Mouse (Mus musculus) bone marrow macrophage, adult 2 months (primary cell): Measurements from ENCODE around the gene Psat1. TPM values are rescaled to one million over a fixed set of nuclear protein-coding genes. Genes with fewer than 3 reads are reported as not detected.

Source experiments
- H3K27ac ChIP-seq: 2 replicates; pipeline ENCODE4 v1.5.1; 2012; ENCODE audit warnings: low read depth, low read length; ENCODE audit not compliant: insufficient read depth
- H3K4me1 ChIP-seq: 2 replicates; pipeline ENCODE4 v1.6.1; 2012; ENCODE audit warnings: low read length; ENCODE audit not compliant: control insufficient read depth, insufficient read depth
- H3K4me3 ChIP-seq: 2 replicates; pipeline ENCODE4 v1.5.1; 2012; ENCODE audit warnings: mild to moderate bottlenecking, low read length, moderate library complexity; ENCODE audit not compliant: insufficient read depth
- CTCF ChIP-seq: IDR thresholded peaks from 2 replicates; pipeline ENCODE4 v1.5.1; 2012; ENCODE audit warnings: low read depth, mild to moderate bottlenecking, low read length, moderate library complexity
- POLR2A ChIP-seq: IDR thresholded peaks from 2 replicates; pipeline ENCODE4 v1.6.1; 2012; ENCODE audit warnings: mild to moderate bottlenecking, low read depth, low read length, borderline replicate concordance
- polyA plus RNA-seq: library from polyadenylated mRNA; stranded (reverse); fragments of >200 nt; gene quantifications from 2 replicates; pipeline ENCODE4 v1.2.4, GENCODE M21; 2012; ENCODE audit not compliant: missing spikeins, insufficient read depth, insufficient read length

The Psat1 gene
- 10.1 and 12.9 TPM in 2 replicates for polyA plus RNA-seq

DNA sequence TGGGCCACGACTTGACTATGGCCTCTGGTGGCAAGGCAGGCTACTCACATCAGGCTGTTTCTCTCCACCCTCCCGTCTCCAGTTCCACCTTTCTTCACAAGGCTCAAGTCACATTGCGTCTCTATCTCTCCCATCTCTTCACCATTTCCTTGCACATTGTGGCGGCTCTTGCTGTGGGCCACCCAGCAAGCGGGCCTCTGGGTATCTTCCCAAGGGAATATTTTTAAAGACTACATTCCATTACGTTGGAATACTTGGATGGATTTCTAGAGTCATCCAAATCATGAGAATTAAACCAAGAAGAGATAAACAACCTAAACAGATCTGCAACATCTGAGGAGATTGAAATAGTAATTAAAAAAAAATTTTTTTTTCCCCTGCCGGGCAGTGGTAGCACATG, at the start of gene Psat1:
TSS of gene Psat1 (minus strand) at position 101 of the 400 bp plus-strand sequence.
- Histone ChIP-seq H3K4me1 (peaks cover 11% of the 10 kb centered on the region), H3K4me3 (no peak within 1 kb of the TSS), H3K27ac (no peak within 1 kb of the TSS)
- TF ChIP-seq CTCF (no peak), POLR2A (no peak)

DNA sequence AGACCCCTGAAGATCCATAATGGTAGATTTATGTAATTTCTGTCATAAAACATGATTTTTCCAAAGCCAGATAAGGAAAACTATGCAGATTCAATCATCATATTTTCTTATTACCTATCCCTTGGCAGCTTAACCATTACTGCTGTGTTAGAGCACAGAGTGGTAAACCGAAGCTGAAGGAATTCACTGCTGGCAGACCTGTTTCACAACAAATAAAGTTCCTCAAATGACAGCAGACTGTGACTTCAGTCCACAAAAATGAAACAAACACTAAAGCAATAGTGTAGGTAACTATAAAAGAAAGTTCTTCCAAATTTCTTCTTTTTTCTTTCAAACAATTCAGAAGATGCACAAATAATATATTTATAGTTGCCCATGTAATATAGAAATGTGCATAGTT, 43.0 kb upstream of the Psat1 start:
- peaks cover 19% of the 10 kb centered on the region for H3K4me1 ChIP-seq
- no peak for TF ChIP-seq POLR2A
- TF ChIP-seq CTCF, result no peak
- no peak overlapping the region for H3K4me3 ChIP-seq
- no peak overlapping the region for H3K27ac ChIP-seq

DNA sequence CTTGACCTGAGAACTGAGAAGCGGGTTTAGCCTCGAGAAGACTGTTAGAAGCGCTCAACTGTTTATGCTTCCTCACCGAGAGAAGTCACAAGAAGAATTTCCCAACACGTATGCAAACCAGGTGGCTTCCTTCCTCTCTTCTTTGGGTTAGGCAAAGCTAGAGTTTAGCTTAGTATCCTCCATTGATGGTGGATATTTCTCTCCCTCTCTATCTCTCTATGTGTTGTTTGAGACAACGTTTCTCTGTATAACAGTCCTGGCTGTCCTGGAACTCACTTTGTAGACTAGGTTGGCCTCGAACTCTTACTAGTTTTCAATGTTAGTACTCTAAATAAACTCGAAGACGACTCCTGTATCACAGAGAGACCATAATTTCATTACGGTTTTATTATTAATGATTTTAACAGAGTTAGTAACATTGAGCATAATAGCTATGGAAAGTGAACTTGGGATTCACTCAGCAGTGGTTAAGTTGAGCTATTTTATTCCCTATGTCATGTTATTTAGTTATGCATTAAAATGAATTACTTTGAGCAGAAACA, 38.1 kb upstream of the Psat1 start:
- no peak for TF ChIP-seq POLR2A
- no peak for TF ChIP-seq CTCF
- no peak overlapping the region for H3K27ac ChIP-seq
- peaks cover 24% of the 10 kb centered on the region for H3K4me1 ChIP-seq
- H3K4me3 ChIP-seq, result peak overlapping the region; percentile 85

DNA sequence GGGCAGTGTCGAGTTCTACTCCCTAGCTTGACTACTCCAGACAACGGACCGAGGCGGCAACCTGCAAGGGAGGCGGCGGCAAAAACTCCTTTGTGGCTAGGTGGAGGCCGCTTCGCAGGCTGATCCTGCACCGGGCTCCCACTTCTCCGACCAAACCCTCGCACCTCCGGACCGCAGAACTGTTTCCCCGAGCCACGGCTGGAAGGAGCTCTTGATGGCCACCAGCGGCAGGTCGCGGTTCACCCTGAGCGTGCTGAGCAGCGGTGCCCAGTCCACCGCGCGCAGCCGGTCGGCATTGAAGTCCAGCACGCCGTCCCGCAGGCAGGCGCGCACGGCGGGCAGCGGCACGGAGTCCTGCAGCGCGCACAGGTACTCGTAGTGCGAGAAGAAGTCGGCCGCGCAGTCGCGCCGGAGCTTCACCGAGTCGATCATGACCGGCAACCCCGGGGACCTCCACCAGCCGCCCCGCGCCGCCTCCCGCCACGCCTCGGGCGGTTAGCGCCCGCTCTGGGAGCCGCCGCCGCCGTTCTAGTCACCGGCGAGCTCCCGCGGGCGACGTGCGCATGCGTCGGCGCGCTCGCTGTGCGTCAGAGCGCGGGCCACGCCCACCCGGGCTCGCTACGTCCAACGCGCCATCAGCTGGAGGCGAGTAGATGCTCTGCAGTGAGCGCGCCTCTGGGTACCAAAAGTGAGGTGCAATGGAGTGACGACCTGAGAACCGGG, 37.5 kb upstream of the Psat1 start, which contains the start of gene Cep78:
TSS of gene Cep78 (minus strand) at position 541 of the 723 bp plus-strand sequence.
- TF ChIP-seq POLR2A (no peak), CTCF (no peak)
- H3K4me3 ChIP-seq, result peak within 1 kb of the TSS; percentile 85
- H3K4me1 ChIP-seq, result peaks cover 22% of the 10 kb centered on the region
- H3K27ac ChIP-seq, result peak within 1 kb of the TSS; percentile 33

DNA sequence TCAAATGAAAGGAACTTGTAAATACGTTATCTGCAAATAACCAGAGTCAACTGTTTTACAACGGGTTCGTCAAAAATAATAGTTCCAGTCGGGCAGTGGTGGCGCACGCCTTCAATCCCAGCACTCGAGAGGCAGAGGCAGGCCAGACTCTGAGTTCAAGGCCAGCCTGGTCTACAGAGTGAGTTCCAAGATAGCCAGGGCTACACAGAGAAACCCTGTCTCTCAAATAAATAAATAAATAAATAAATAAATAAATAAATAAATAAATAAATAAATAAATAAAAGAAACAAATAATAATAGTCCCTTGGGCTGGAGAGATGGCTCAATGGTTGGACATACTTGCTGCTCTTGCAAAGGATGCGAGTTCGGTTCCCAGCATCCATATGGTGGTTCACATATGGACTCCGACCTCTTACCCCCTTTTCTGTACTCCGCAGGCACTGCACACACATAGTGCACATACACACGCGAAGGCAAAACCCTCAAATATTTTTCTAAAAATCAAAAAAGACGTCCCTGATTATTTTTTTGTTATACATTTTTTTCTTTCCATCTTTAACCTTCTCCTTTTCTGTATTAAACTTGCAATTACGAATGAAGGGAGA, 36.7 kb upstream of the Psat1 start:
- H3K27ac ChIP-seq, result no peak overlapping the region
- peak overlapping the region; percentile 85 for H3K4me3 ChIP-seq
- peaks cover 18% of the 10 kb centered on the region for H3K4me1 ChIP-seq
- TF ChIP-seq POLR2A (no peak), CTCF (no peak)

DNA sequence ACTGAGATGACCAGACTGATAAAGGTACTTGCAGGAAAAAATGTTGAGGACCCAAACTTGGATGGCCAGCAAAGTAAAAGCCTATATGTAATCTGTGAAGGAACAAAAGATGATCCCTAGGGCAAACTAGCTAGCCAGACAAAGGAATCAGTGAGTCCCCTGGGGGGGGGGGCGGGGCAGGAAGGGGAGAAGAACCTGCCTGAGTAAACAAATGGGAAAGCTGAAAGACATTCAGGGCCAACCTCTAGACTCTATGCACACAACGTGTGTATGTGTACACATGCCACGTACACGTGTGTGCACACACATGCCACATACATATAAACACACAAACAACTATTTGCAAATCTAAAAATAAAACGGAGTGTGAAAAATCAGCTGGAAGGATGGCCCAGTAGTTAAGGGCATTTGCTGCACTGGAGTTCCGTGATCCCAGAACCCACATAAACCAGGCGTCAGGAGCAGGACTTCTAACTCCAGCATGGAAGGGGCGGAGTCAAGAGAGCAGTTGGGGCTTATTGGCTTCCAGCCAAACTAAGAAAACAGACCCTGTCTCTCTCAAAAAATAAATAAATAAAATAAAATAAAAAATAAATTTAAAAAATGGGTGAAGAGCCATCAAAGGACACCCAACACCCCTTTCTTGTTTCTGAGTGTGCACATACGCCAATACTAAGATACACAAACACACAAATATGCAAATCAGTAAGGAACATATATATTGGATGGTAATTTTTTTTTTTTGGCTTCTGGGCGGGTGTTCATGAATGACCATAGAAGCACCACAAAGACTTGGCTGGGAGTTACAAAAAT, 36.0 kb upstream of the Psat1 start:
- Histone ChIP-seq H3K4me3 (no peak overlapping the region), H3K27ac (no peak overlapping the region), H3K4me1 (peaks cover 15% of the 10 kb centered on the region)
- TF ChIP-seq CTCF, result no peak
- TF ChIP-seq POLR2A, result no peak

DNA sequence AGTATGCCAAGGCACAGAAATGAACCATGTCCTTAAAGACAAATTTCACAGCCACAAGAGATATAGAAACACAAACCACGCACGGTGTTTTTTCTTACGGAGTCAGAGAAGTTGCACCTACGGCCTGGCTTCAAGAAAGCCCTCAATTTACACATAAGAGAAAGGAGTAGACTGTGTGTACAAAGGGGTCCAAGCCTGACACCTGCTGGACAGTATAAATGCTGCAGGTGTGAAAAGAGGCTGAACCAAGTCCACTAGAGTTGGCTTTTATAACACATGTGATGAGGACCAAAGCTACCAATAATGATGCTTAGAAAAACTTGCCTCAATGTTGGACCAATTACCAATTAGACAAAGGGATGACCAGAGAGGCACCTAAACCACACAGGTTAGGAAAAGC, 34.7 kb upstream of the Psat1 start:
- no peak overlapping the region for H3K27ac ChIP-seq
- TF ChIP-seq POLR2A (no peak), CTCF (no peak)
- H3K4me3 ChIP-seq, result no peak overlapping the region
- peaks cover 8% of the 10 kb centered on the region for H3K4me1 ChIP-seq

DNA sequence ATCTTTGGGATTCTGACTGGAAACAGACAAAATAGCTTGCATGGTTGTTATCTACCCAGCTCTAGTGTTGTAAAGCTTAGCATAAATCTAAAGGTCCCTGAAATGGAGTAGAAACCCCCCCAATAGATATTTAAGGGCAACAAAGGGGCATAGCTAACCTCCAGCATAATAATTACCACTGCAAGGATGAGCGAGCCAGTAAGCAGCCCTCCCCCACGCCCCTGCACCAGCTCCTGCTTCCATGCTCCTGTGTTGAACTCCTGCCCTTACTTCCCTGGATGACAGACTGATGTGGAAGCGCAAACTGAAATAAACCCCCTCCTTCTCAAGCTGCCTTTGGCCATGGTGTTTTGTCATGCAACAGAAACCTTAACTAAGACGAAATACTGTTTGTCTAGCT, 26.2 kb upstream of the Psat1 start:
- Histone ChIP-seq H3K4me1 (peaks cover under 1% of the 10 kb centered on the region), H3K27ac (no peak overlapping the region), H3K4me3 (no peak overlapping the region)
- no peak for TF ChIP-seq POLR2A
- no peak for TF ChIP-seq CTCF

DNA sequence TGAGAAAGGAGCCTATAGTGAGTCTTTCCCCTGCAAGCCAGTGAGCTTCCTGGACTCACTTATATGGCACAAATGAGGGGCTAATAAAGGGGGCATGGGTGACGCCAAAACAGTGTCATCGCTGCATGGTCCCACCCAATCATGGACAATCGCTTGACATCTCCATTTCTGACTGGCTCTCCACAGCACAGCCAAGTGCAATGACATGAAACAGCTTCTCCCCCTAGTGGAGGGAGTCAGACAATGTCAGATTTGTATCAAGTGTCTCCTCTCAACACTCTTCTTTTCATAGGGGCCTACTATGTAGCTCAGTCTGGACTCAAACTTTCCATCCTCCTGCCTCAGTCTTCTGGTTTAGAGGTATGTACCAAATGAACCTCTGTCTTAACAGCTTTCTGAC, 17.9 kb upstream of the Psat1 start:
- TF ChIP-seq POLR2A (no peak), CTCF (no peak)
- Histone ChIP-seq H3K27ac (no peak overlapping the region), H3K4me3 (no peak overlapping the region), H3K4me1 (peaks cover 2% of the 10 kb centered on the region)
